Mouse (Mus musculus) liver, adult 2 months (tissue): ENCODE data around the gene Oip5.

Experiments used
- CTCF ChIP-seq: fragments of 200-500 bp; IDR thresholded peaks from 2 replicates; pipeline ENCODE4 v1.5.1; 2011; ENCODE audit warnings: low read depth, low read length, control low read depth
- POLR2A ChIP-seq: fragments of 200-500 bp; IDR thresholded peaks from 2 replicates; pipeline ENCODE4 v1.6.1; 2011; ENCODE audit warnings: low read length, control low read depth; ENCODE audit not compliant: insufficient read depth; ENCODE audit errors: extremely low read depth

GRCm38 (mm10) chr2:119566182-119566855, 52.0 kb downstream of the Oip5 start:
- TF ChIP-seq POLR2A = no peak
- TF ChIP-seq CTCF = no peak
